In genomic region chr3:155352277-155352802, GRCm38 (mm10) we compare ENCODE assay signal across 17 mouse cellular contexts.
DNase-seq lines count a peak whose midpoint lies in the region; ATAC-seq and TF ChIP-seq lines count a peak whose summit lies in the region.
"Had no signal": no experiment of that assay in that cellular context is flagged by ENCODE, and none has a peak within 500 bp of the region (broad histone marks: within the 10 kb centered on the region; RNA-seq: fewer than 3 reads in every experiment).

No protein-coding gene starts in this region.

- H3K9ac ChIP-seq in heart, embryonic 12.5 days, result no peak overlapping the region
- no peak overlapping the region for H3K9ac ChIP-seq in limb, embryonic 14.5 days (ENCODE audit: low read depth, low read length, severe bottlenecking)
- H3K9ac ChIP-seq: stomach, embryonic 15.5 days had no signal

- no peaks in the 10 kb centered on the region for H3K9me3 ChIP-seq in heart, embryonic 12.5 days (replicated peaks)
- H3K9me3 ChIP-seq in limb, embryonic 14.5 days (ENCODE audit: control insufficient read depth, low read length), result no peaks in the 10 kb centered on the region
- H3K9me3 ChIP-seq: stomach, embryonic 15.5 days had no signal

- H3K27me3 ChIP-seq in heart, embryonic 12.5 days (replicated peaks), result no peaks in the 10 kb centered on the region
- H3K27me3 ChIP-seq in limb, embryonic 14.5 days (ENCODE audit: control insufficient read depth, insufficient read depth, low read length), result no peaks in the 10 kb centered on the region
- H3K27me3 ChIP-seq: stomach, embryonic 15.5 days had no signal

- no peaks in the 10 kb centered on the region for H3K36me3 ChIP-seq in heart, embryonic 12.5 days
- no peaks in the 10 kb centered on the region for H3K36me3 ChIP-seq in limb, embryonic 14.5 days (ENCODE audit: control insufficient read depth, insufficient read depth, low read length)
- H3K36me3 ChIP-seq: G1E; stomach, embryonic 15.5 days had no signal

- ATAC-seq in heart, embryonic 12.5 days (ENCODE audit: insufficient number of reproducible peaks, low FRiP score), result no peak
- peak; percentile 53; the same call in 1 of the 2 replicates for ATAC-seq in limb, embryonic 14.5 days (ENCODE audit: low FRiP score, low read depth)
- ATAC-seq: intestine, embryonic 16.5 days had no signal

- no peak overlapping the region for H3K4me2 ChIP-seq in heart, embryonic 12.5 days
- no peak overlapping the region for H3K4me2 ChIP-seq in limb, embryonic 14.5 days (replicated peaks; ENCODE audit: low read depth, low read length, severe bottlenecking)
- H3K4me2 ChIP-seq: midbrain, embryonic 11.5 days; stomach, embryonic 15.5 days had no signal

- 70% methylated on average over 2 of the region's 2 CpGs for WGBS in heart, embryonic 12.5 days
- 48% methylated on average over 2 of the region's 2 CpGs for WGBS in limb, embryonic 14.5 days

- H3K27ac ChIP-seq in heart, embryonic 12.5 days (ENCODE audit: poor library complexity, severe bottlenecking), result no peak overlapping the region
- no peak overlapping the region for H3K27ac ChIP-seq in limb, embryonic 14.5 days (replicated peaks; ENCODE audit: low read depth, low read length)
- H3K27ac ChIP-seq: stomach, embryonic 15.5 days had no signal

- intact Hi-C loops in left cerebral cortex, postnatal 10 days (cut with DNase I), result no loop called here

- TF ChIP-seq POLR2A in limb, embryonic 14.5 days (IDR thresholded peaks at IDR 0.05; ENCODE audit: borderline replicate concordance, extremely low read depth, insufficient read depth, insufficient read length), result no peak

- peak; percentile 89 for DNase-seq in heart, adult 11 months
- peak; percentile 3 for DNase-seq in right cerebral cortex, postnatal 4 days
- DNase-seq in right cerebral cortex, postnatal 36 days (ENCODE audit: low spot score in 2 of 2), result no peak
- peak; percentile 28 for DNase-seq in heart, postnatal 4 days
- DNase-seq in limb, embryonic 14.5 days (ENCODE audit: low spot score), result peak; percentile 9
- DNase-seq in left cerebral cortex, postnatal 10 days (ENCODE audit: extremely low spot score in 1 of 2, low spot score in 2 of 2), result no peak
- DNase-seq in left cerebral cortex, adult 11 months (ENCODE audit: low spot score), result no peak
- DNase-seq: cerebellum, adult 9-10 months; kidney, postnatal 10 days; lung, adult 2 months; lung, postnatal 4 days; thymus, postnatal 14 days had no signal

- H3K4me3 ChIP-seq in heart, embryonic 12.5 days, result no peak overlapping the region
- H3K4me3 ChIP-seq in limb, embryonic 14.5 days (replicated peaks; ENCODE audit: low read length), result no peak overlapping the region
- H3K4me3 ChIP-seq: stomach, embryonic 15.5 days had no signal

- H3K4me1 ChIP-seq in heart, embryonic 12.5 days (replicated peaks), result no peaks in the 10 kb centered on the region
- H3K4me1 ChIP-seq in limb, embryonic 14.5 days (ENCODE audit: control insufficient read depth, insufficient read depth, low read length), result no peaks in the 10 kb centered on the region
- H3K4me1 ChIP-seq: stomach, embryonic 15.5 days had no signal

Comparison
In these comparisons a context has a peak if more than half of its experiments do, and no peak if none do; other contexts are left out.
1. DNase-seq: peak in heart, adult 11 months (single experiment), right cerebral cortex, postnatal 4 days (single experiment), heart, postnatal 4 days (single experiment) and limb, embryonic 14.5 days (single experiment); none in right cerebral cortex, postnatal 36 days (0 of 2), left cerebral cortex, postnatal 10 days (0 of 2) and left cerebral cortex, adult 11 months (single experiment).